Mouse (Mus musculus): ENCODE data around the gene Mxi1. TPM values are rescaled to one million over a fixed set of nuclear protein-coding genes. Genes with fewer than 3 reads are reported as not detected.

Mxi1 gene
- polyA plus RNA-seq, 1 experiment from 2014 or later, result 56.4 TPM

DNA sequence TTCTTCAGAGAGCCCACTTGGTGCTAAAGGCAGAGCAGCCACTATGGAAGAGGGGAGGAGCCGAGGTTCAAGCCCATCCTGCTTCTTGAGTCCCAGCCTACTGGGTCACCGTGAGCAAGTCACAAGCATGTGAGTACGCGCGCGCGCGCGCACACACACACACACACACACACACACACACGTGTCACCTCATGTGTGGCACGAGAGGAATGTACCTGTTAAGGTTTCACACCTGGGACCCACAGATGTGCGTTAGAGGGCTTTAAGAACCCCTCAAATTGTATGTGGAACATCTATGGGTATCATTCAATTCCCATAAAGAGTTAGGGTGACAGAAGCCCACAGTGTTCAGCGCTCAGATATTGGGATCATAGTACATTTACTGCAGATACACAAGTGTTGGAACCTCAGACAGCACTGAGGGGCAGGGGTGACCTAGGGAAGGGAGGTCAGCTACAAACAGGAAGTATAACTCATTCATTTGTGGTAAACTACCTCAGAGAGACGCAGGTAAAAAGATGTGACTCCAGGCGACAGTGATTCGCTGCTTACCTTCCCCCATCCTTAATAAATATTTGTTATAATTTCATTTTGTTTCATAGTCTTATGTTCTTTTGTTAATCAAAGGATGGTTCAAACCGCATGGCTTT, 113.6 kb downstream of the Mxi1 start:
- no peak for DNase-seq (ENCODE audit: low spot score)
- Histone ChIP-seq H3K27me3 (ENCODE audit: control insufficient read depth, insufficient read depth, low read length) (no peaks in the 10 kb centered on the region), H3K4me2 (ENCODE audit: low read depth) (no peak overlapping the region), H3K4me3 (ENCODE audit: low read depth, low read length) (no peak overlapping the region), H3K36me3 (ENCODE audit: control insufficient read depth, insufficient read depth, low read length) (no peaks in the 10 kb centered on the region), H3K4me1 (ENCODE audit: control insufficient read depth, insufficient read depth, low read length) (peaks cover 4% of the 10 kb centered on the region; the same call in 1 of the 2 replicates), H3K9ac (ENCODE audit: low read length) (no peak overlapping the region), H3K27ac (ENCODE audit: low read depth, low read length) (no peak overlapping the region), H3K9me3 (ENCODE audit: control insufficient read depth, low read length) (no peaks in the 10 kb centered on the region)
- ATAC-seq (ENCODE audit: insufficient read depth, low FRiP score, low TSS enrichment), result no peak
- WGBS, result 57% methylated on average over 17 of the region's 17 CpGs

DNA sequence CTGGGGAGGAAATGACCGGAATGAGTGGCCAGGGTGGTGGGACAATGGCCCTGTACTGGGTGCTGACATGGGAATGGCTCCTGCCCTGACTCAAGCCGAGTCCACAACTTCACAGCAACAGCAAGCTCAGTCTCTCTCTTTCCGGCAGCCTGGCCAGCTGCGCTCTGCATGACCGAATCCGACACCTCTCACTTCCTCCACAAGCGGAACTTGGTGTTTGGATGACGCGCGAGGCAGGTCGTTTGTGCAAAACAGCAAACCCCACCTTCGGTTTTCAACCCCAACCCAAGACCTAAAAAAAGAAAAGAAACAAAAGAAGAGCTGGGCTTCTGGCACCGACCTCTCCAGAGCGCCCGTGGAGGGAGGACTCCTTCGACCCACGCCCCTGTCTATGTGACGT, 114.3 kb downstream of the Mxi1 start:
- Histone ChIP-seq H3K9ac (ENCODE audit: low read length) (no peak overlapping the region), H3K4me2 (ENCODE audit: low read depth) (no peak overlapping the region), H3K9me3 (ENCODE audit: control insufficient read depth, low read length) (no peaks in the 10 kb centered on the region), H3K36me3 (ENCODE audit: control insufficient read depth, insufficient read depth, low read length) (no peaks in the 10 kb centered on the region), H3K27me3 (ENCODE audit: control insufficient read depth, insufficient read depth, low read length) (no peaks in the 10 kb centered on the region), H3K4me3 (ENCODE audit: low read depth, low read length) (no peak overlapping the region), H3K4me1 (ENCODE audit: control insufficient read depth, insufficient read depth, low read length) (peaks cover 4% of the 10 kb centered on the region; the same call in 1 of the 2 replicates), H3K27ac (ENCODE audit: low read depth, low read length) (no peak overlapping the region)
- 54% methylated on average over 18 of the region's 18 CpGs for WGBS
- DNase-seq (ENCODE audit: low spot score) (no peak), ATAC-seq (ENCODE audit: insufficient read depth, low FRiP score, low TSS enrichment) (no peak)

Other genes with a start within 250 kb of the Mxi1 start
- 57.2 and 59.2 TPM in 2 replicates for gene Add3, start 170.1 kb upstream of the Mxi1 start, polyA plus RNA-seq (2014; fragmentation: Nextera tagmentation; extraction: Ambion mirVana)
- gene Gm10197, start 61.2 kb downstream of the Mxi1 start, polyA plus RNA-seq (2014; fragmentation: Nextera tagmentation; extraction: Ambion mirVana), result 7.2 TPM in 1 of 2 replicates, not detected in the other
- 54.4 and 57.5 TPM in 2 replicates for gene Smndc1, start 80.1 kb downstream of the Mxi1 start, polyA plus RNA-seq (2014; fragmentation: Nextera tagmentation; extraction: Ambion mirVana)
- gene Dusp5, start 218.6 kb downstream of the Mxi1 start, polyA plus RNA-seq (2014; fragmentation: Nextera tagmentation; extraction: Ambion mirVana), result 5.0 and 5.4 TPM in 2 replicates

All from neural tube, embryonic 11.5 days (tissue).